Mouse (Mus musculus): Measurements from ENCODE around the gene Kif26b.

DNA sequence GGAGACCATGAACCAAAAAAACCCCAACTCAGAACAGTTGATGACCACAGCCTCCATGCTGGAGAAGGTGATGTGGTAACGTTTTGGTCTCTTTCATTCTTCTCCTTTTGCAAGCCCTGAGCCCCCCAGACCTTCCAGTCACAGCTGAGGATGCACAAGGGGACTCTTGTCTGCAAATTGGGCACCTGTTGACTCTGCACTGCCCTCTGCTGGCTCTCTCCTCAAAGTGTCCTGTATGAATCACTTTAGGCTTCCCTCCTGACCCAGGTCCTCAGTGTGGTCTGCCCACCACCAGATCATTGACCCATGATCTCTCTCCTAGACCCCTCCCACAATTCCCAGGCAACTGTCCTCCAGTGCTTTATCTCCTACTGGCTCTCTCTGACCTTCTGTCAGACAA, 32.1 kb upstream of the Kif26b start:
- TF ChIP-seq POLR2A (IDR thresholded peaks at IDR 0.05; ENCODE audit: borderline replicate concordance, control insufficient read depth, low read depth, low read length) (no peak), CTCF (IDR thresholded peaks at IDR 0.05; ENCODE audit: control insufficient read depth, insufficient read depth, low read length) (peak; percentile 70)
